Mouse (Mus musculus) heart, adult 2 months (tissue): ENCODE results near the gene Prickle2.

Experiments
- CTCF ChIP-seq: fragments of 200-600 bp; IDR thresholded peaks from 2 replicates; pipeline ENCODE4 v1.8.1; 2022; ENCODE audit warnings: antibody characterized with exemption, mild to moderate bottlenecking, moderate library complexity
- EP300 ChIP-seq: fragments of 200-500 bp; IDR thresholded peaks from 2 replicates; pipeline ENCODE4 v1.6.1; 2011; ENCODE audit warnings: low read depth, low read length, control low read depth; ENCODE audit not compliant: insufficient read depth
- POLR2A ChIP-seq: fragments of 200-500 bp; IDR thresholded peaks from 2 replicates; pipeline ENCODE4 v1.6.1; 2011; ENCODE audit warnings: mild to moderate bottlenecking, low read depth, low read length, control low read depth; ENCODE audit not compliant: insufficient read depth

DNA sequence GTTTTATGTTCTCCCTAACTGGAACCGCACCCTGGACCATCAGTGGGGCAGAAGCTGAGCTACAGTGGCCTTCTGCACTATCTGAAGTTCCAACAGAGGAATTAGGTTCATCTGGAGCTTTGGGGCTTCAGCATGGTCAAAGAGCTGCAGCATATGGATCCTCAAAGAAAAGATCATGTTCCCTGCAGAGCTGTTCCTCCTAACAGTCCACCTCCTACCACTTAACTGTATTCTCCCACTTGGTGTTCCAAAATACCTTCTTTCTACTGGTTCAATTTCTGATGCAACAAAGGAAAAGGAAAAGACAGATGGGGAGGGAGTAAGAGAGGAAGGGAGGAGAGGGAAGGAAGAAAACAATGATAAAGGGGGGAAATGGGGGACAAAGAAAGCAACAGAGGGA, 56.9 kb downstream of the Prickle2 start:
- TF ChIP-seq POLR2A (no peak), CTCF (no peak), EP300 (no peak)
